Mouse (Mus musculus): ENCODE results near the gene Armh4.
A peak's percentile ranks its signal among the peaks of the same experiment; 100 is the strongest.
"Not testable (repeated sequence)": the region's sequence is repeated elsewhere in the genome, so short reads cannot be mapped to it uniquely, and the experiment has no call there.

The Armh4 gene

GRCm38 (mm10) chr14:49782715-49783531 lies at the start of gene Armh4:
Gene Armh4, minus strand, starts transcription at chr14:49783383.
- peak; percentile 77 for DNase-seq

- DNase-seq, result peak; percentile 6
These were observed 46.3 kb upstream of the Armh4 start for GRCm38 (mm10) chr14:49829192-49830171.

GRCm38 (mm10) chr14:49819721-49820440 lies 36.7 kb upstream of the Armh4 start:
- DNase-seq, result not testable (repeated sequence)

- not testable (repeated sequence) for DNase-seq
These were observed 35.6 kb upstream of the Armh4 start for GRCm38 (mm10) chr14:49818713-49819208.

- DNase-seq, result not testable (repeated sequence)
These were observed 29.8 kb upstream of the Armh4 start for GRCm38 (mm10) chr14:49812966-49813365.

- not testable (repeated sequence) for DNase-seq
These were observed 21.9 kb upstream of the Armh4 start for GRCm38 (mm10) chr14:49805051-49805450.

GRCm38 (mm10) chr14:49801444-49801843 lies 18.3 kb upstream of the Armh4 start:
- DNase-seq, result peak; percentile 21

- DNase-seq, result no peak
These were observed 10.8 kb upstream of the Armh4 start for GRCm38 (mm10) chr14:49793948-49794347.

- no peak for DNase-seq
These were observed 7.4 kb upstream of the Armh4 start for GRCm38 (mm10) chr14:49790542-49790941.

- DNase-seq, result peak; percentile 77
These were observed 2.6 kb upstream of the Armh4 start for GRCm38 (mm10) chr14:49785793-49786192.

- DNase-seq, result no peak
These were observed 683 bp upstream of the Armh4 start for GRCm38 (mm10) chr14:49783866-49784265.

- no peak for DNase-seq
These were observed 2.8 kb downstream of the Armh4 start for GRCm38 (mm10) chr14:49780416-49780815.

- peak; percentile 6 for DNase-seq
These were observed 5.6 kb downstream of the Armh4 start for GRCm38 (mm10) chr14:49777539-49777938.

- DNase-seq, result no peak
These were observed 11.4 kb downstream of the Armh4 start for GRCm38 (mm10) chr14:49771746-49772145.

- DNase-seq, result no peak
These were observed 16.6 kb downstream of the Armh4 start for GRCm38 (mm10) chr14:49766601-49767000.

GRCm38 (mm10) chr14:49755845-49756244 lies 27.3 kb downstream of the Armh4 start:
- no peak for DNase-seq

- DNase-seq, result no peak
These were observed 30.6 kb downstream of the Armh4 start for GRCm38 (mm10) chr14:49752614-49753013.

- DNase-seq, result no peak
These were observed 37.3 kb downstream of the Armh4 start for GRCm38 (mm10) chr14:49745874-49746273.

- no peak for DNase-seq
These were observed 39.1 kb downstream of the Armh4 start for GRCm38 (mm10) chr14:49743946-49744526.

- no peak for DNase-seq
These were observed 43.9 kb downstream of the Armh4 start for GRCm38 (mm10) chr14:49739328-49739727.

GRCm38 (mm10) chr14:49738441-49739088 lies 44.6 kb downstream of the Armh4 start:
- no peak for DNase-seq

- DNase-seq, result peak; percentile 9
These were observed 49.2 kb downstream of the Armh4 start for GRCm38 (mm10) chr14:49733950-49734349.
